Mouse (Mus musculus): ENCODE measurements around the gene Nhlh2. TPM values are rescaled to one million over a fixed set of nuclear protein-coding genes. Genes with fewer than 3 reads are reported as not detected.

Gene Nhlh2
- polyA plus RNA-seq, 1 experiment from 2014 or later = 140 TPM

DNA sequence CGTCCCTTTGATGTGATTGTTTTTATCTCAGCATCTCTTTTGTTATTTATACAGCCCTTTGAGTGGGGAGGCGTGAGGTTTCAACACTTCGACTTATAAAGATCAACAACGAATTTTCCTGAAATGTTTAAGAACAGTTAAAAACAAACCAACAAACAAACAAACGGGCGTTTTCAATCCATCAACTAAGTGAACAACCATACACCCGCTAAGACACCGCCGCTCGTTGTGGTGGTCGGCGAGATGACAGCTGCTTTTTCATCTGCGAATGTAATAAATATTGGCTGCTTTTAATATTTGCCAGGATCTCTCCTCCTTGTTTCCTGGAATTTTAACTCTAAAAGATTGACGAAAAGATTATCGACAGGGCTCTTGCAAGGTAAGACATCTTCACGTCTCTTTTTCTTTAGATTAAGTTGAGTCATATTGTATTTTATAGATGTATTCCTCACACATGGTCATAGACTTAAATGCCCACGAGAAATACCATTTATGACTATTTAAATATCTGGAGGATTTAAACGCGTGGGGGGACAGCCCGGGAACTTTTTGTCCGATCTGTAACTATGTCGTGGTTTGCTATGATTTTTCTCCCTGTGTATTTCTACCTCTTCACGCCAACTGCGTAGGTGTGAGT is 923 bp downstream of the Nhlh2 start:
- H3K27me3 ChIP-seq (replicated peaks) = peaks cover 5% of the 10 kb centered on the region; the same call in 1 of the 2 replicates
- H3K27ac ChIP-seq = peak overlapping the region; percentile 97
- WGBS = 2% methylated on average over 24 of the region's 24 CpGs
- H3K4me1 ChIP-seq = 0 out of 2 replicates have a peak, but pooled peaks cover 6% of the 10 kb centered on the region
- ATAC-seq (ENCODE audit: low FRiP score, low read depth) = no peak
- H3K9ac ChIP-seq = peak overlapping the region; percentile 91
- H3K4me3 ChIP-seq = peak overlapping the region; percentile 67
- no peaks in the 10 kb centered on the region for H3K36me3 ChIP-seq
- H3K9me3 ChIP-seq = no peaks in the 10 kb centered on the region
- H3K4me2 ChIP-seq (replicated peaks) = peak overlapping the region; percentile 66

DNA sequence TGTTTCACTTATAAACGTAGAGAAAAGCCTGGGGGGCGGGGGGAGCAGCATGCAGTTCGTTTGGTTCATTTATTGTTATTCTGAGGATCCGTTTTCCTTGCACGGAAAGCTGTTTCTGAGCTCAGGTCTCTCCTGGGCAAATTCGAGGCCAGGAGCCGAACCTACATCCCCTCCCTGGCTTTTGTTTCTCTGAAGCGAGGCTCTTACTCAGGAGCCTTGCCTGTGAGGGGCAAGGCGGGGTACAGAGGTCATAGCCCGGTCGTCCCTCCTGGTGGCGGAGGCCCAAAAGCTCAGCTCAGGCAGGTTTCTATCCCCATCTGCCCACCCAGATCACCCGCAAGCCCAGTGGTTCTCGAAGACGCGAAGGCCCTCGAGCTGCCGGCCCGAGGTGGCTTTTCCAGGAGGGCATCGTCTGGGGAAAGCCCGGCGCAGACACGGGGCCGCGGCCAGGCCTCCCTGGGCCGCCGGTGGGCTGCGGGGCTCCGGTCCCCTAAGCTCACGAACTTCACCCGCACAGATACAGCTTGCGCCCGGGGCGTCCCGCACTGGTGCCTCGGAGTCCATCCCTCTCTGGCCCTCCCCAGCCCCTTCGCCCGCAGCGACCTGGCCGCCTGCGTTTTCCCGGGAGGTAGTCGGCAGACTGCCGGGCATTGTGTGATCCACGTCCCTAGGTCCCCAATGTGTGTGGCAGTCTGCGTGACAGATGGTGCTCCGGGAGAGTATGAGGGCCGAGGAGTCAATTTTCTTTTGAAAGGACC is 1.6 kb downstream of the Nhlh2 start:
- ATAC-seq (ENCODE audit: low FRiP score, low read depth) = peak; percentile 59
- H3K27ac ChIP-seq = peak overlapping the region; percentile 97
- H3K4me3 ChIP-seq = peak overlapping the region; percentile 67
- peaks cover 5% of the 10 kb centered on the region; the same call in 1 of the 2 replicates for H3K27me3 ChIP-seq (replicated peaks)
- peak overlapping the region; percentile 66 for H3K4me2 ChIP-seq (replicated peaks)
- WGBS = under 1% methylated on average over 48 of the region's 48 CpGs
- H3K4me1 ChIP-seq = 0 out of 2 replicates have a peak, but pooled peaks cover 6% of the 10 kb centered on the region
- H3K36me3 ChIP-seq = no peaks in the 10 kb centered on the region
- peak overlapping the region; percentile 91 for H3K9ac ChIP-seq
- no peaks in the 10 kb centered on the region for H3K9me3 ChIP-seq

GRCm38 (mm10) chr3:102012076-102012610 is 2.3 kb downstream of the Nhlh2 start:
- Histone ChIP-seq H3K9ac (peak overlapping the region; percentile 91), H3K9me3 (no peaks in the 10 kb centered on the region), H3K36me3 (no peaks in the 10 kb centered on the region), H3K4me1 (0 out of 2 replicates have a peak, but pooled peaks cover 6% of the 10 kb centered on the region), H3K27ac (peak overlapping the region; percentile 97), H3K4me3 (peak overlapping the region; percentile 67), H3K27me3 (replicated peaks) (peaks cover 5% of the 10 kb centered on the region; the same call in 1 of the 2 replicates), H3K4me2 (replicated peaks) (peak overlapping the region; percentile 66)
- 1% methylated on average over 23 of the region's 23 CpGs for WGBS
- ATAC-seq (ENCODE audit: low FRiP score, low read depth) = peak; percentile 61

- Histone ChIP-seq H3K9me3 (no peaks in the 10 kb centered on the region), H3K4me2 (replicated peaks) (peak overlapping the region; percentile 66), H3K27me3 (replicated peaks) (peaks cover 5% of the 10 kb centered on the region; the same call in 1 of the 2 replicates), H3K36me3 (no peaks in the 10 kb centered on the region), H3K4me3 (peak overlapping the region; percentile 67), H3K4me1 (peaks cover 6% of the 10 kb centered on the region; the same call in 1 of the 2 replicates), H3K9ac (peak overlapping the region; percentile 91), H3K27ac (peak overlapping the region; percentile 97)
- 1% methylated on average over 53 of the region's 53 CpGs for WGBS
- ATAC-seq (ENCODE audit: low FRiP score, low read depth) = no peak
These were observed 2.8 kb downstream of the Nhlh2 start for GRCm38 (mm10) chr3:102012611-102013211.

- H3K27ac ChIP-seq = no peak overlapping the region
- no peaks in the 10 kb centered on the region for H3K36me3 ChIP-seq
- no peaks in the 10 kb centered on the region for H3K27me3 ChIP-seq (replicated peaks)
- no peaks in the 10 kb centered on the region for H3K9me3 ChIP-seq
- H3K4me1 ChIP-seq = peaks cover 23% of the 10 kb centered on the region; the same call in 1 of the 2 replicates
- no peak overlapping the region for H3K9ac ChIP-seq
- no peak for ATAC-seq (ENCODE audit: low FRiP score, low read depth)
- WGBS = 61% methylated on average over 1 of the region's 1 CpGs
- no peak overlapping the region for H3K4me3 ChIP-seq
- no peak overlapping the region for H3K4me2 ChIP-seq (replicated peaks)
These were observed 10.7 kb downstream of the Nhlh2 start for GRCm38 (mm10) chr3:102020604-102021003.

GRCm38 (mm10) chr3:102022721-102023120 is 12.8 kb downstream of the Nhlh2 start:
- no peak overlapping the region for H3K4me3 ChIP-seq
- 25% methylated on average over 2 of the region's 2 CpGs for WGBS
- H3K9ac ChIP-seq = no peak overlapping the region
- peak overlapping the region; percentile 63 for H3K4me2 ChIP-seq (replicated peaks)
- H3K4me1 ChIP-seq = peaks cover 23% of the 10 kb centered on the region; the same call in 1 of the 2 replicates
- no peaks in the 10 kb centered on the region for H3K27me3 ChIP-seq (replicated peaks)
- no peaks in the 10 kb centered on the region for H3K9me3 ChIP-seq
- no peak for ATAC-seq (ENCODE audit: low FRiP score, low read depth)
- H3K27ac ChIP-seq = peak overlapping the region; percentile 64; the same call in 1 of the 2 replicates
- no peaks in the 10 kb centered on the region for H3K36me3 ChIP-seq

GRCm38 (mm10) chr3:102023337-102023736 is 13.5 kb downstream of the Nhlh2 start:
- Histone ChIP-seq H3K4me3 (peak overlapping the region; percentile 27), H3K36me3 (no peaks in the 10 kb centered on the region), H3K27ac (0 out of 2 replicates have a peak overlapping the region, but pooled peaks have one; percentile 20), H3K9me3 (no peaks in the 10 kb centered on the region), H3K4me1 (peaks cover 23% of the 10 kb centered on the region; the same call in 1 of the 2 replicates), H3K27me3 (replicated peaks) (no peaks in the 10 kb centered on the region), H3K9ac (peak overlapping the region; percentile 51), H3K4me2 (replicated peaks) (peak overlapping the region; percentile 63)
- WGBS = under 1% methylated on average over 30 of the region's 31 CpGs
- peak; percentile 70 for ATAC-seq (ENCODE audit: low FRiP score, low read depth)

DNA sequence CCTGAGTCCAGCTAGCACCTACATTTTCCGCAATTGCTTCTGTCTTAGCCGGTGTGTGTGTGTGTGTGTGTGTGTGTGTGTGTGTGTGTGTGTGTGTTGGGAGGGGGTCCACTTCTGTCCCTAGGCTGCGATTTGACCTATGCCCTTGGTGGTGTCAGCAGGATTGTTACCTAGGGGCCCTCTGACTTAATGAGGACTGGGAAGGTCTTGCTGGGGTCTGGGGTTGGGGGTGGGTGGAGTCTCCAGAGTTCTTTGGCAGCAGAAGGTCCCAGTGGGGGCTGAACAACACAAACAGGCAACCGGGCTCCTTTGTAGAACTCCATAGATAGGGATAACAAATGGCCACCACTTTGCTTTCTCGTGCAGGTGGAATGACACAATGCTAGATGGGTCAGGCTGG is 14.0 kb downstream of the Nhlh2 start:
- Histone ChIP-seq H3K27ac (0 out of 2 replicates have a peak overlapping the region, but pooled peaks have one; percentile 20), H3K36me3 (no peaks in the 10 kb centered on the region), H3K27me3 (replicated peaks) (no peaks in the 10 kb centered on the region), H3K4me2 (replicated peaks) (peak overlapping the region; percentile 63), H3K4me3 (peak overlapping the region; percentile 27), H3K4me1 (peaks cover 23% of the 10 kb centered on the region; the same call in 1 of the 2 replicates), H3K9me3 (no peaks in the 10 kb centered on the region), H3K9ac (peak overlapping the region; percentile 51)
- peak; percentile 59 for ATAC-seq (ENCODE audit: low FRiP score, low read depth)
- 4% methylated on average over 5 of the region's 5 CpGs for WGBS

DNA sequence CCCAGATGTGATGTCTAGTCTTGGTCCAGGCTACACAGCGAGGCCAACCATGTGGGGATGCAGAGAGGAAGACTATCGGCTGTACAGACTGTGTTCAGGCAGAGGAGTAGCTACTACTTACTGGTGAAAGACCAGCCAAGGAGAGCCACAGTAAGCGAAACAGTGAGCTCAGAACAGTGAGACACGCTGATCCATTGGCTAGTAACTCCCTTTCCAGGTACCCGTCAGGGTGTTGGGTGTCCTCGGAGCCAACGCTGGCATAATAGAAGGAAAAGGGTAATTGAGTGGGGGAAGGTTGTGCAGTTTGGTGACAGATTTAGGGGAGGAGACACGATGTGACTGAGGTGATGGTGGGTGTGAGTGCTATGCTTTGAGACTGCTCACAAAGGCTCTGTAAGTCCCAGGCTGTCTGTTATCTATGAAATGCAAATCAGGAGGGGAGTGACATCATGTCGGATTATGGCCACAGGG is 15.1 kb downstream of the Nhlh2 start:
- Histone ChIP-seq H3K4me1 (peaks cover 23% of the 10 kb centered on the region; the same call in 1 of the 2 replicates), H3K9ac (no peak overlapping the region)
- 37% methylated on average over 9 of the region's 9 CpGs for WGBS

GRCm38 (mm10) chr3:102025659-102026058 is 15.8 kb downstream of the Nhlh2 start:
- Histone ChIP-seq H3K9me3 (no peaks in the 10 kb centered on the region), H3K36me3 (no peaks in the 10 kb centered on the region), H3K27me3 (replicated peaks) (no peaks in the 10 kb centered on the region), H3K4me3 (no peak overlapping the region), H3K27ac (no peak overlapping the region), H3K4me2 (replicated peaks) (no peak overlapping the region), H3K4me1 (peaks cover 23% of the 10 kb centered on the region; the same call in 1 of the 2 replicates), H3K9ac (no peak overlapping the region)
- WGBS = 68% methylated on average over 5 of the region's 5 CpGs
- ATAC-seq (ENCODE audit: low FRiP score, low read depth) = peak; percentile 23; the same call in 1 of the 2 replicates

More for the DNA sequence above, 15.1 kb downstream of the Nhlh2 start:
- H3K9me3 ChIP-seq = no peaks in the 10 kb centered on the region
- peak overlapping the region; percentile 57; the same call in 1 of the 2 replicates for H3K27ac ChIP-seq
- H3K27me3 ChIP-seq (replicated peaks) = no peaks in the 10 kb centered on the region
- H3K4me2 ChIP-seq (replicated peaks) = peak overlapping the region; percentile 31
- H3K36me3 ChIP-seq = no peaks in the 10 kb centered on the region
- ATAC-seq (ENCODE audit: low FRiP score, low read depth) = peak; percentile 49
- no peak overlapping the region for H3K4me3 ChIP-seq

DNA sequence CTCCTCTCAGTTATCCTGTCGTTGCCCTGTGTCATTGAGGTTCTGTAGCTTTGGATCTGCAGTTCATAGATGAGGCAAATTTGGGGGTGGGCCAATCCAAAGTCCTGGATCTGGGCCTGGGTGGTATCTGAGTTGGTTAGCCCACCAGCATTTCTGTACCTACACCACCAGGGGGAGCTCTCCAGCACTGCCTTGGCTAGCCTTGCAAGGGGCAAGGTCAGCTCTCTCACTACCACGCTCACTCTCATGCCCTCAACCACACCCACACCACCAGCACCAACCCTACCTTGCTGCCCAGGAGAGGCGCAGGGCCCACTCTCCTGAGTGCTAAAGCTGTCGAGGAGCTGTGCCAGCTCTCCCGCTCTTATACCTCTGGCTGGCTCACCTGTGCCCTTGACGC is 18.0 kb downstream of the Nhlh2 start:
- WGBS = 61% methylated on average over 6 of the region's 6 CpGs

More for the DNA sequence above, 18.0 kb downstream of the Nhlh2 start:
- H3K4me3 ChIP-seq = no peak overlapping the region
- H3K27ac ChIP-seq = no peak overlapping the region
- ATAC-seq (ENCODE audit: low FRiP score, low read depth) = no peak
- peaks cover 13% of the 10 kb centered on the region; the same call in 1 of the 2 replicates for H3K4me1 ChIP-seq
- H3K36me3 ChIP-seq = no peaks in the 10 kb centered on the region
- H3K9ac ChIP-seq = no peak overlapping the region
- H3K9me3 ChIP-seq = no peaks in the 10 kb centered on the region
- no peaks in the 10 kb centered on the region for H3K27me3 ChIP-seq (replicated peaks)
- no peak overlapping the region for H3K4me2 ChIP-seq (replicated peaks)
